Mouse (Mus musculus) embryonic fibroblast, embryonic 13.5 days (primary cell): ENCODE results near the gene Cpd. TPM values are rescaled to one million over a fixed set of nuclear protein-coding genes. Genes with fewer than 3 reads are reported as not detected.

Experiments used
- H3K27ac ChIP-seq: 2 replicates; pipeline ENCODE4 v1.5.1; 2012; ENCODE audit warnings: low read length, control low read depth, inconsistent platforms; ENCODE audit not compliant: insufficient read depth
- H3K4me1 ChIP-seq: 2 replicates; pipeline ENCODE4 v1.6.1; 2011; ENCODE audit warnings: low read length; ENCODE audit not compliant: control insufficient read depth, insufficient read depth
- H3K4me3 ChIP-seq: 2 replicates; pipeline ENCODE4 v1.5.1; 2011; ENCODE audit warnings: mild to moderate bottlenecking, control low read depth, low read length; ENCODE audit not compliant: insufficient read depth
- CTCF ChIP-seq: IDR thresholded peaks from 2 replicates; pipeline ENCODE4 v1.5.1; 2011; ENCODE audit warnings: mild to moderate bottlenecking, control low read depth, low read length, moderate library complexity, borderline replicate concordance; ENCODE audit not compliant: insufficient read depth
- POLR2A ChIP-seq: IDR thresholded peaks from 2 replicates; pipeline ENCODE4 v1.6.1; 2011; ENCODE audit warnings: low read depth, mild to moderate bottlenecking, control low read depth, low read length, moderate library complexity
- polyA plus RNA-seq: library from polyadenylated mRNA; stranded (reverse); fragments of >200 nt; gene quantifications from 2 replicates; pipeline ENCODE4 v1.2.4, GENCODE M21; 2011; ENCODE audit warnings: low read depth; ENCODE audit not compliant: missing spikeins, insufficient read length

The Cpd gene
- polyA plus RNA-seq = 55.1 and 57.7 TPM in 2 replicates

DNA sequence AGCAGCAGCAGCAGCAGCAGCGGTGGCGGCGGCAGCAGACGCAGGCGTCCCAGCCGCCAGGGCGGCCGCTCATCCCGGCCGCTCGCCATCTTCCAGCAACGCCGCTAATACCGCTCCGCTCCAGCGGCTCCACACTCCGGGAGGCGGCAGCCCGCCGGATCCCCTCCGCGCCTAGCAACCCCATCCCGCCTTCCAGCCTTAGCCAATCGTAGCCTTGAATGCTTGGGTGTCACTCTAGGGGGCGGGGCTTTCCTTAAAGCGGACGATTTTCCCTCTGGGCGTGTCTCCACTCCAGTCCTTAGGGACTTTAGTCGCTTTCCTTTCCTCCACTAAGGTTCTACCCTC, at the start of gene Cpd:
TSS of gene Cpd (minus strand) at position 141 of the 345 bp plus-strand sequence.
- H3K4me3 ChIP-seq = peak within 1 kb of the TSS; percentile 65
- TF ChIP-seq POLR2A (peak; percentile 82), CTCF (no peak)
- peaks cover 3% of the 10 kb centered on the region; the same call in 1 of the 2 replicates for H3K4me1 ChIP-seq
- H3K27ac ChIP-seq = peak within 1 kb of the TSS; percentile 38; the same call in 1 of the 2 replicates

DNA sequence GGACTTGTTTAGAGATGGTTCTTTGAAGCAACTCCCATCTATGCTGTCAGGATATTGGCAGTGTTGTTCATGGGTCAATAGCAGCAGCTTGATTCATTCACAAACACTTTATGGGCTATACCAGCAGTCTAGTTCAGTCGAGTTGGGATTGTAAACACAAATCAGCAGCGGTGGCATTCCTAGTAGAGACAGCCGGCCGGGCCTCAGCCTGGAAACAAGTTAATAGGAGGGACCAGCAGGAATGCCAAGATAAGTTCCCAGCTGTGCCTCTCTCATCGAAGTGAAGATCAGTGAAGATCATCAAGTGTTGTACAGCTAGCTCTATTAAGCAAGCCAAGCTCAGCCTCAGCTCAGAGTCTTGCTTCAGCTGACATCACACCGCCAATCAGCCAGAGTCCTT, 49.5 kb upstream of the Cpd start:
- no peak overlapping the region for H3K4me3 ChIP-seq
- TF ChIP-seq CTCF (no peak), POLR2A (no peak)
- no peak overlapping the region for H3K27ac ChIP-seq
- H3K4me1 ChIP-seq = peaks cover 7% of the 10 kb centered on the region

DNA sequence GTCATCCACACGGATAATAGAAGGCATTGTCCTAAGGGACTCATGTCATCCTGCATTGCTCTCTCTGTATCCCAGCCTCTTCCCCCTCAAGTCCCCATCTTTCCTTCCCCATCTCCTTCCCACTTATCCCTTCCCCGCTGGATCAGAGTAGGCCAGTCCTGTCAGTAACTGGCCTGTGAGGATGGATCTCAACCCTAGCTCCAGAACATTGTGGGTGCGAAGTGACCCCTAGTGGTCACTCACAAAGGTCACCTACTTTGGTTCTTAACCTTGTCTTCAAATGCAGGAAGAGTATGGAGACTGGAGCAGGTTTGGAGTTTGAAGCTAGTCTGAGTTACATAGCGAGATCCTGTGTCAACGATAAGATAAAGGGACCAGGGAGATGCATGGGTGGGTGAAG, 47.4 kb upstream of the Cpd start:
- Histone ChIP-seq H3K4me3 (no peak overlapping the region), H3K4me1 (peaks cover 7% of the 10 kb centered on the region), H3K27ac (no peak overlapping the region)
- TF ChIP-seq CTCF (peak; percentile 57; the same call in 1 of the 2 replicates), POLR2A (no peak)

DNA sequence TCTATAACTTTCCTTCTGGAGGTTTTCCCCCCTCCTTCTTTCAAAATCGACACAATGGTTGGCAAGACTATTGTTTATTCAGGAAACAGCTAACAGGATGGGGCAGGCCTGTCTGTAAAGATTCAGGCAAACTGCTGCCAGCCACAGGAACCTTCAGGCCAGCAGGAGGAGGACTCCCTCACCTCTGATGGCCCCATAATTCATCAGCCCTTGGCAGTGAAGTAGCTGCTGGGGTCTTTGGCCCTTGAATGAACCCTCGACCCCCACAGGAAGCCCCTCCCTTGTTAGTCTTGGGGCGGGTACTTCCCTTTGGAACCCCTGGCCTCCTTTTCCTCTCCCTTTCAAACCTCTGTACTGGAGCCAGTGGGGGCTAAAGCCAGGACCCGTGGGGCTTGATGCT, 46.8 kb upstream of the Cpd start:
- TF ChIP-seq CTCF (no peak), POLR2A (no peak)
- peaks cover 5% of the 10 kb centered on the region for H3K4me1 ChIP-seq
- no peak overlapping the region for H3K27ac ChIP-seq
- no peak overlapping the region for H3K4me3 ChIP-seq

DNA sequence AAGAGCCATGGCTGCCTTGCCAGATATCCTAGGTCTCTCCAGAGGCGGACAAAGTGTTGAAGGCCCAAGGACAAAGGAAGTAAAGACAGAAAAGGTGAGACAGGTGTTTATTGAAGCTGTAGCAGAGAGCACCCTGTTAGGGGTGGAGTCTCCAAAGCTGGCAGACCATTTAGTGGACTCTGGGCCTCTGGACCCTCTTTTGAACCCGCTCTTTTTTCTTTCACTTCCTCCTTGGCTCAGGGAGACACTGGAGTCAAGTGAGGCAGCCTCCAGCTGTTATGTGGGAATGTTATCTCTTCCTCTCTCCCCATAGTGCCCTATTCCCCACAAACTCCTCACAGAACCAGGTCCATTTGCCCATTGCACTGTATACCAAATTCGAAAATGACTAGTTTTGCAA, 46.2 kb upstream of the Cpd start:
- H3K27ac ChIP-seq = no peak overlapping the region
- H3K4me3 ChIP-seq = no peak overlapping the region
- TF ChIP-seq CTCF (no peak), POLR2A (no peak)
- peaks cover 3% of the 10 kb centered on the region for H3K4me1 ChIP-seq

DNA sequence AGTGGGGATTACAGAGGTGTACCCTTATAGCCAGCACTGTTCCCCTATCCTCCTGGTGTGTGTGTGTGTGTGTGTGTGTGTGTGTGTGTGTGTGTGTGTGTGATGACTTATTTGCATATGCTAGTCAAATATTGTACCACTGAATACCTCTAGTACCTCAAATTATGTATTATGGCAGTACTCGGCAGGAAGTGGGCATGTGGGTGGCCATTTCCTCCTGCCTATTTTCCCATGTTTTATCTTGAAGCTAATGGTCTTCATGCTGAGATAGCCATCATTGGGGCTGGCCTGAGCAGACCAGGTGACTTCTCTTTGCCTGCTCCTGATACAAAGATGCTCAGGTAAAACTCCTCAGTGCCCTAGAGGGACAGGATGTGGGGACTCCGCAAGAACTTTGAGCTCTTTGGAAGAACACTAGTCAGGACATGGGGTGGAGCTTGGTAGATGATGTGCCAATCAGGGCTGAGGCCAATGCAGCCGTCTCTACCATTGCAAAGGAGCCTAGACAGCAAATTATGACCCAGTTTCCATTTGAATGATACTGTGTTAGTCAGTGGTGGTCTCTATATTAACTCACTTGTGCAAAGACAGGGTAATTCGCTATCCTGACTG, 45.0 kb upstream of the Cpd start:
- Histone ChIP-seq H3K27ac (no peak overlapping the region), H3K4me3 (no peak overlapping the region), H3K4me1 (no peaks in the 10 kb centered on the region)
- TF ChIP-seq POLR2A (no peak), CTCF (no peak)

DNA sequence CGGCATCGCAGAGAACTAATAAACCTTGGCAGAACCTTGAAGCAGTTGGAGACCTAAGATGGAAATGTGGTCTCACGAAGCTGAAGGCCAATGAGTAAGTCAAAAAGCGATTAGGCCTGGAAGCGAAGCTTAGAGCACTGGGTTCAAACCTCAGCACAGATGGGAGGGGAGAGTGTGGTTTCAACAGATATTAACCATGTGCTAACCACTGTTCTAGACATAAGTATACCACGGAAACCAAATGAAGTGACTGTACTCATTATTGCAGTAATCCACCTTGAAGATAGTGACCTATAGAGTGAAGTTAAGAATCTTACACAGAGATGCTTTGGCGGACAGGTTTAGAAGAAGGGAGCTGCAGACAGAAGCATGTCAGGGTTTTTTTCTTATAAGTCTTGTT, 44.4 kb upstream of the Cpd start:
- Histone ChIP-seq H3K27ac (no peak overlapping the region), H3K4me3 (no peak overlapping the region), H3K4me1 (no peaks in the 10 kb centered on the region)
- TF ChIP-seq POLR2A = no peak
- no peak for TF ChIP-seq CTCF

DNA sequence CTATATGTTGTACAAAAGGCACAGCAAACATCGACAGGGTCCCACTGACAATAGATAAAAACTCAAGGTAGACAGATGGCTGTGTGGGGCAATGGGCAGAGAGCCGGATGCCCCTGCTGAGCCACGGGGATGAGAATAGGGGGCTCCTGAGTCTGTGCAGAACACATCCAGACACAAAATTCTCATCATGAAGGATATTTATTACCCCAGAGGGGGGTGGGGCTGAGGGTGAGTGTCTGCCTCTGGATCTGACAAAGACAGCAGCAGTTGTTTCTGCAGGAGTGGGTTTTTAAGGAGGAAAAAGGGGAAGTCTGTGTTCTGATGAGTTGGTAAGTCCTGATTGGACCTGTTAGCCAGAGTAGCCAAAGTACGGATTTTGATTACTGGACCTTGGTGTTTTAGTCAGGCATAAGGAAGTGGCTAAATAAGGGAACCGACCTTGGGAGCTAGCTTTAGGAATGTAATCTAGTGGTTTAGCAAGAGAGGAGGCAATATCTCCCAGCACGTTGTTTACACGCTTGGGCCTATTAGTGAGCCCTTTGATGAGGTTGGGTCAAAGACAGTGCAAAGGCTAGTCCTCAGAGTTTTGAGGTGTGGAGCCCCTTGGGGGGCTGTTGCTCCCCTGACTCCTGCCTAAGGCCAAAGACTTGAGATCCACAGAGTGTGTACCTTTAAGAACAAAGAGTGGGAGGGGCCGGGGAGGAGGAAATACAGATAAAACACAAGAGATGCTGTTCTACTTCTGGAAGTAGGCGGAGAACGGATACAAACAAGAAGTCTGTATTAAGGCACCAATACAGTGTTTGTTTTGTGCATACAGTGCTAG, 42.7 kb upstream of the Cpd start:
- TF ChIP-seq CTCF (no peak), POLR2A (no peak)
- Histone ChIP-seq H3K4me3 (no peak overlapping the region), H3K4me1 (no peaks in the 10 kb centered on the region), H3K27ac (no peak overlapping the region)

DNA sequence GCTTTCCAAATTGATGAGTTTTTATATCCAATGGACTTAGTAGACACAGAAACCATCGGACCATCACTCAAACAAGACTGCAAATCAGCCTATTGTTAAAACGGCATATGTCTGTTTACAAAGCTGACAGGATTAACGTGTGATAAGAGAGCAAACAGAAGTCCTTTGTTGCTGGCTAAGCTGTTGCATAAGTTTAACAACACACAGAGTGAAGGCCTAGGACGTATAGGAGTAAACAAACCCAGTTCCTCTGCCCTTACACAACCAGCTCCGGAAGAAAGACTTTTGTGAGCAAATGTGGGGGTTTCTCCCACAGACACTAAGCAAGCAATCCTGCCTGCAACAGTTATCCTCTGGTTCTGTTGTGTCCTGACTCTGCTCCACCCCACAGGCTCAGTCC, 37.6 kb upstream of the Cpd start:
- H3K4me1 ChIP-seq = no peaks in the 10 kb centered on the region
- TF ChIP-seq CTCF (no peak), POLR2A (no peak)
- no peak overlapping the region for H3K4me3 ChIP-seq
- H3K27ac ChIP-seq = no peak overlapping the region

DNA sequence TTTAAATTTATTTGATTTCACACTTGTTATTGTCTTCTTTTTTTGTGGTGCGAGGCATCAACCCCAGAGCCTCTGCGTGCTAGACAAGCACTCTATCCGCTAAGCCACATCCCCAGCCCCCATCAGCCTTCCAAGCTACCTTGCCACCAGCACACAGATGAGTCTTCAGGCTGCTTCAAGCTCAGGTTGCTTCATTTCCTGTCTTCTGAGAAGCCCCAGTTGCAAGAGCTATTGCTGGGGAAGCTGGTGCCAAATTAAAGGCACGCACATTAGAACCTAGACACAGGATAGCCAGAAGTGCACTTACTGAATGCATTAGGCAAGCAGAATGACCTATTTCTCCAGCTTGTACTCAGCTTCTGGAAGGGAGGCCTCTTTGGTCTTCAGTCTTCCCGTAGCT, 33.0 kb upstream of the Cpd start:
- Histone ChIP-seq H3K4me1 (no peaks in the 10 kb centered on the region), H3K4me3 (no peak overlapping the region), H3K27ac (no peak overlapping the region)
- TF ChIP-seq CTCF = no peak
- TF ChIP-seq POLR2A = no peak

DNA sequence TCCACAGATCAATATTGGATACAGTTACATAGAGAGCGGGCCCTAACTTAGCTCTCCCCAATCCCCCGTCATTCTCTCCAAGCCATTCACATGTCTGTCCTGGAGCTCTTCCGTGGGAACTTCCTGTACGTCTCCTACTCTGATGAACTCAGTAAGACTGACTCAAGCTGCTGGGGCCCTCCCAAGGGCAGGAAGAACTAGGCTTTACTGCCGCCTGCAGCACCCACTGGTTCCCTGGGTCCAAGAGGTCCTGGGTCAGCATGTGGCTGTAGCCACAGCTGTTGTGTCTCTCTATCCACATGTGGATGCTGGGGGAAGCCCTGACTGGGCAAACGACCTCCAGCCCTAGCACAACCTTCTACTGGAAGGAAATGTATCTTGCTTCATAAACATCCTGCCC, 27.9 kb upstream of the Cpd start:
- TF ChIP-seq POLR2A = no peak
- no peak for TF ChIP-seq CTCF
- Histone ChIP-seq H3K27ac (no peak overlapping the region), H3K4me1 (no peaks in the 10 kb centered on the region), H3K4me3 (no peak overlapping the region)
